Mouse (Mus musculus) embryonic facial prominence, embryonic 15.5 days (tissue): ENCODE measurements at regions not wholly inside any gene's neighbourhood (a gene's known extent, or its start where the extent isn't known, plus 50 kb on each side); places are given as distances from the start of the nearest gene placed in this dataset.

ENCODE experiments used
- ATAC-seq: fragments of 200-750 bp; cut with Nextera tagmentation; 2 replicates; pipeline ENCODE4 v1.8.0; 2017; ENCODE audit warnings: low read depth, moderate TSS enrichment; ENCODE audit not compliant: insufficient number of reproducible peaks, low FRiP score, low TSS enrichment
- H3K27ac ChIP-seq: fragments of 300-500 bp; sonication (generic); replicated peaks from 2 replicates; pipeline ENCODE4 v1.5.1; 2015; ENCODE audit warnings: mild to moderate bottlenecking, inconsistent platforms
- H3K27me3 ChIP-seq: fragments of 300-500 bp; sonication (generic); 2 replicates; pipeline ENCODE4 v1.6.1; 2015; ENCODE audit warnings: inconsistent platforms
- H3K36me3 ChIP-seq: fragments of 300-500 bp; sonication (generic); 2 replicates; pipeline ENCODE4 v1.6.1; 2015; ENCODE audit warnings: mild to moderate bottlenecking, inconsistent platforms
- H3K4me1 ChIP-seq: fragments of 300-500 bp; sonication (generic); 2 replicates; pipeline ENCODE4 v1.6.1; 2015; ENCODE audit warnings: inconsistent platforms
- H3K4me2 ChIP-seq: fragments of 300-500 bp; sonication (generic); replicated peaks from 2 replicates; pipeline ENCODE4 v1.6.1; 2015; ENCODE audit warnings: mild to moderate bottlenecking, inconsistent platforms
- H3K4me3 ChIP-seq: fragments of 300-500 bp; sonication (generic); replicated peaks from 2 replicates; pipeline ENCODE4 v1.5.1; 2015; ENCODE audit warnings: mild to moderate bottlenecking, inconsistent platforms
- H3K9ac ChIP-seq: fragments of 300-500 bp; sonication (generic); 2 replicates; pipeline ENCODE4 v1.6.1; 2015; ENCODE audit warnings: inconsistent platforms
- H3K9me3 ChIP-seq: fragments of 300-500 bp; sonication (generic); replicated peaks from 2 replicates; pipeline ENCODE4 v1.6.1; 2016; ENCODE audit warnings: inconsistent platforms
- WGBS: fragments of 180-500 bp; shearing (Covaris S2); methylation state at CpG from one replicate; pipeline ENCODE4 v1.1.7; 2015; 5-methylcytosine and 5-hydroxymethylcytosine counted together

DNA sequence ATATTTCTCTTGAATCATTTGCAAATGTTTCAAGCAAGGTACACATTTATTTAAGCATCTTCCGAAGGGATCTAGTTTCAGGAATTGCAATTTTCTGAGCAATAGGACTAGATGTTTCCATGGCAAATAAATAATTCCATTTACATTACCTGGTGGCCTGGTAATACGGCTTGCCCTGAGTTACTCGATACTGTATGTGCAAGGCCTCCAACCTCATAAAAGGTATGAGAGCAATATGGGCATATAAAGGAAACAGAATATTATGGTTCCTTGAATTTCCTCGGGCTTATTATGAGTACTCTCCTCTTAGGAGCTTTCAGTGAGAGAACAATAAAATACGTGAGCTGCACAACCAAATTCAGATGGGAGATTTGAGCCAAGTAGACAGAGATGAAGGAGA is 81.4 kb upstream of the Gm9972 start:
- no peak overlapping the region for H3K27ac ChIP-seq
- WGBS, result 83% methylated on average over 5 of the region's 5 CpGs
- no peak overlapping the region for H3K9ac ChIP-seq
- H3K4me1 ChIP-seq, result no peaks in the 10 kb centered on the region
- no peak overlapping the region for H3K4me3 ChIP-seq
- no peaks in the 10 kb centered on the region for H3K36me3 ChIP-seq
- H3K4me2 ChIP-seq, result no peak overlapping the region
- no peaks in the 10 kb centered on the region for H3K9me3 ChIP-seq
- no peak for ATAC-seq
- no peaks in the 10 kb centered on the region for H3K27me3 ChIP-seq

DNA sequence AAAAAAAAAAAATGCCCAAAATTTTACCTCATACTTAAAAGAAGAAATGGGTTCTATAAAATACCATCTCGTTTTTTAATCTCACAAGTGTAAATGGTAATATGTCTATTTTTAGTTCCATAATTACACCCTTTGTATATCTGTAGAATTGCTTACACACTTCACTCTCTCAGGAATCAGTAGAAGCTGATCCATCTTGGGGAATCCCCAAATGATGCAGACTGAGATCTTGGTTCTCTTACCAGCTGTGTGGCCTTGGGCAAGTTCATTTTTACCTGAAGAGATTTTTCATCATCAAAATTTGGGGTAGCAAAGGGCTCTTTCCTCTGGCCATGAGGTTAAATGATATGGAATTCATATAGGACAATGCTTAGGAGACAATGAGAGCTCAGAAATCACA is 69.8 kb upstream of the Gm9972 start:
- WGBS, result 44% methylated on average over 1 of the region's 1 CpGs
- Histone ChIP-seq H3K4me3 (no peak overlapping the region), H3K4me1 (no peaks in the 10 kb centered on the region), H3K36me3 (no peaks in the 10 kb centered on the region), H3K27me3 (no peaks in the 10 kb centered on the region), H3K9ac (no peak overlapping the region), H3K4me2 (no peak overlapping the region), H3K27ac (no peak overlapping the region), H3K9me3 (no peaks in the 10 kb centered on the region)
- no peak for ATAC-seq

DNA sequence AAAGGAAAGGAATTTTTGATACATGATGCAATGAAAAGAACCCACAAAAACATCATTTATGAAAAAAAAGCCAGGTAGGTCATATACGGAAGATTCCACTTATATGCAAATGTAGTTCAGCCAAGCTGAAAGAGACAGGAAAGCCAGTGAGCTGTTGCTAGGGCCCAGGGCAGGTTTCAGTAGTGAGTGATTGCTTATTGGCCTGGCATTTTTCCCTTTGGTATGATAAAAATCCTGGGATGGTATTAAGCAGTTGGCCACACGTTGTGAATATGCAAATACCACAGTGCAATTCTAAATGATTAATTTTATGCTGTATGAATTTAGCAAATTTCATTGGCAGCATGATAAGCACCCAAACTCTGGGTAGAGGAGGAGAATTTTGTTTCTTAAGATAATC is 57.3 kb upstream of the Gm9972 start:
- Histone ChIP-seq H3K27ac (no peak overlapping the region), H3K9me3 (no peaks in the 10 kb centered on the region), H3K4me3 (no peak overlapping the region), H3K27me3 (no peaks in the 10 kb centered on the region), H3K36me3 (no peaks in the 10 kb centered on the region), H3K4me2 (no peak overlapping the region), H3K9ac (no peak overlapping the region), H3K4me1 (no peaks in the 10 kb centered on the region)
- ATAC-seq, result no peak
- 69% methylated on average over 2 of the region's 2 CpGs for WGBS
